Mouse (Mus musculus) spleen, adult 2 months (tissue): ENCODE results near the gene Bcor. TPM values are rescaled to one million over a fixed set of nuclear protein-coding genes. Genes with fewer than 3 reads are reported as not detected.

Experiments used
- DNase-seq, 2 experiments: peaks; one replicate each; pipeline versions ENCODE4 v3.0.0 to v3.0.0-alpha.2; 2012 to 2021; ENCODE audit warnings: low spot score in 2 of 2, low read depth in 1 of 2
- H3K27ac ChIP-seq: fragments of 200-500 bp; 2 replicates; pipeline ENCODE4 v1.5.1; 2012; ENCODE audit warnings: low read length, inconsistent platforms; ENCODE audit not compliant: insufficient read depth
- H3K27me3 ChIP-seq: fragments of 200-500 bp; 2 replicates; pipeline ENCODE4 v1.6.1; 2012; ENCODE audit warnings: mild to moderate bottlenecking, moderate library complexity, low read length, inconsistent platforms; ENCODE audit not compliant: control insufficient read depth, insufficient read depth
- H3K36me3 ChIP-seq: fragments of 200-500 bp; 2 replicates; pipeline ENCODE4 v1.6.1; 2012; ENCODE audit warnings: mild to moderate bottlenecking, low read length, inconsistent platforms; ENCODE audit not compliant: control insufficient read depth, insufficient read depth
- H3K4me1 ChIP-seq: fragments of 200-500 bp; 2 replicates; pipeline ENCODE4 v1.6.1; 2011; ENCODE audit warnings: inconsistent platforms; ENCODE audit not compliant: control insufficient read depth, insufficient read depth, insufficient read length
- H3K4me3 ChIP-seq: fragments of 200-500 bp; 2 replicates; pipeline ENCODE4 v1.5.1; 2011; ENCODE audit warnings: mild to moderate bottlenecking, inconsistent platforms; ENCODE audit not compliant: insufficient read depth, insufficient read length; ENCODE audit errors: extremely low read depth
- CTCF ChIP-seq: fragments of 200-500 bp; IDR thresholded peaks from 2 replicates; pipeline ENCODE4 v1.5.1; 2011; ENCODE audit warnings: mild to moderate bottlenecking, inconsistent platforms; ENCODE audit not compliant: insufficient read depth, insufficient read length, insufficient replicate concordance; ENCODE audit errors: extremely low read depth
- POLR2A ChIP-seq: fragments of 200-500 bp; IDR thresholded peaks from 2 replicates; pipeline ENCODE4 v1.6.1; 2011; ENCODE audit warnings: low read depth, low read length, inconsistent platforms
- WGBS: fragments of 180-500 bp; shearing (Covaris S2); methylation state at CpG from one replicate; pipeline ENCODE4 v1.1.7; 2018; 5-methylcytosine and 5-hydroxymethylcytosine counted together
- polyA plus RNA-seq: library from polyadenylated mRNA; depleted of rRNA; stranded (reverse); fragments of >200 nt; gene quantifications from 2 replicates; pipeline ENCODE4 v1.2.3, GENCODE M21; 2012

Bcor gene
- polyA plus RNA-seq, 1 experiment: 12.8 TPM

DNA sequence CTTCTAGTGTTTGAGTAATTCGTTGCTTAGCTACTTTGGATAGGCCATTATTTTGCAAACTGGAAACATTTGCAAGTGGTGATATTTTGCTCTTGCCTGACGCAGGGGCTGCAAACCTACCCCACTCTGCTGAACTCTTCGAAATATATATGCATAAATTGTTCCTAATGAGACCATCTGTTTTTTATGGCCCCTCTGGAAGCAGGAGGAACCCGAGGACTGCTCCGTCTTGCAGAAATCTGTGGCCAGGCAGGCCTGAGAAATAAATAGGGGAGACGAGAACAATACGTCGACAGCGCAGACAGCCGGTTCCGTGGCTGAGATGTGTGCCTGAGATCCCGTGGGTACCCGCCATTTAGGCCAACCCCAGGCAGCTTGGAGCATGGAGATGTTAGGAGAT lies 159.5 kb downstream of the Bcor start:
- H3K27me3 ChIP-seq: no peaks in the 10 kb centered on the region
- H3K4me1 ChIP-seq: peaks cover 17% of the 10 kb centered on the region; the same call in 1 of the 2 replicates
- no peak for DNase-seq
- H3K36me3 ChIP-seq: no peaks in the 10 kb centered on the region
- 62% methylated on average over 13 of the region's 13 CpGs for WGBS
- H3K4me3 ChIP-seq: no peak overlapping the region
- TF ChIP-seq POLR2A (no peak), CTCF (no peak)
- no peak overlapping the region for H3K27ac ChIP-seq

DNA sequence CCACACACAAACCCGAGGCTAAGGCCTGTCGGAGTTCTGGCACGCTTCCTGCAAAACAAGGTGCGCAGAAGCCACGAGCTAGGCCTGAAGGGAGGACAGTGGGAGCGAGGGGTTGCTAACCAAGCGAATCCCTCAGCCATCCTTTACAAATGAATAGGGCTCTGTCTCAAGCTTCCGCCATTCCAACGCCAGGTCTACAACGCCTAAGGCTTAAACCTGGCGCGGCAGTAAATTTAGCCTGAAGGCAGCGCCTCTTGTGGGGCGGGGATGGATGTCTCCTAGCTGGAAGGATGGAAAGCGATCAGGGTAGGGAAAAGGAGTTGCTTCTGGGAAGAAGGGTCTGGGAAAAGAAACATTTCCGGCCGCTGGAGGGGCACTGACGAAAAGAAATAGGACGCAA lies 160.2 kb downstream of the Bcor start:
- TF ChIP-seq POLR2A (no peak), CTCF (no peak)
- Histone ChIP-seq H3K27me3 (no peaks in the 10 kb centered on the region), H3K27ac (no peak overlapping the region), H3K4me3 (no peak overlapping the region), H3K4me1 (peaks cover 17% of the 10 kb centered on the region; the same call in 1 of the 2 replicates), H3K36me3 (no peaks in the 10 kb centered on the region)
- 59% methylated on average over 19 of the region's 19 CpGs for WGBS
- DNase-seq: no peak

DNA sequence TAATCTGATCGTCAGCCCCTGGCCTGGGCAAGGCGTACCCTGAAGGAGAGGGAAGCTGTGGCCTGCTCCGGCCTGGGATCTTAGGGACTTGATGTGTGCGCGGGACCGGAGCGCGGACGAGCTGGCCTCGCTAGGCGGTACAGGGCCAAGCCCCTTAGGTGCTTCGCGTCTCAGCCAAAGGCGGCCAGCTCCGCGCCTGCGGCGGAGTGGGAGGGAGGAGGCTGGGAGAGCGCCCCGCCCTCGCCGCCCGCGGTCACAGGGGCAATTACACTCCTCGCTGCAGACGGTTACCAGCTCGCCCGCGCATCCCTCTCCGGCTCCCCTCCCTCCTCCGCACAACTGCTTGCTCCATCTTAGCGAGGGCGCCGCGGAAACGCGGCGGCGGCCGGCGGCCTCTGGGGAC lies 161.2 kb downstream of the Bcor start:
- peak in 1 of 2 experiments; percentile 51 for DNase-seq
- peaks cover 11% of the 10 kb centered on the region; the same call in 1 of the 2 replicates for H3K4me1 ChIP-seq
- no peak for TF ChIP-seq CTCF
- TF ChIP-seq POLR2A: no peak
- no peaks in the 10 kb centered on the region for H3K27me3 ChIP-seq
- H3K36me3 ChIP-seq: no peaks in the 10 kb centered on the region
- no peak overlapping the region for H3K27ac ChIP-seq
- peak overlapping the region; percentile 47; the same call in 1 of the 2 replicates for H3K4me3 ChIP-seq
- 5% methylated on average over 39 of the region's 41 CpGs for WGBS

GRCm38 (mm10) chrX:11996891-11997290 lies 163.3 kb downstream of the Bcor start:
- DNase-seq: no peak
- no peaks in the 10 kb centered on the region for H3K27me3 ChIP-seq
- no peaks in the 10 kb centered on the region for H3K36me3 ChIP-seq
- no peak for TF ChIP-seq CTCF
- 89% methylated on average over 2 of the region's 2 CpGs for WGBS
- no peak overlapping the region for H3K4me3 ChIP-seq
- H3K27ac ChIP-seq: no peak overlapping the region
- peaks cover 4% of the 10 kb centered on the region; the same call in 1 of the 2 replicates for H3K4me1 ChIP-seq

DNA sequence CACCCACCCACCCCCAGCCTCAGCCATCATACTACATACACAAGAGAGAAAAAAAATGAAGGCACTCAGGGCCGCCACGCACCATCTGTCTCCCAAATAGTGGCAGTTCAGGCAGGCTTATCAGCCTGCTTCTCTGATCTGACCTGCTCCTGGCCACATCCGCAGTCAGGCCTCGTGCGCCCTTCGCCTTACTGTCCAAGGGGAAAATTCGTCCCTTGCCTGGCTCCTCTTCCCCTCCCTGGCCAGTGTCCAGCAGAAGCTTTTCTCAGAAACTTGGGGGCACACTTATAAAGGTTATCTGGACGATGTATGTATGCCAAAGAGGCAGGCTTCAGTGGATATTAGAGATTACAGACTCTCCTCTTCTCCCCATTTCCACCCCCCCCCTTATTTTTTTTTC lies 163.7 kb downstream of the Bcor start:
- Histone ChIP-seq H3K36me3 (no peaks in the 10 kb centered on the region), H3K4me1 (0 out of 2 replicates have a peak, but pooled peaks cover 2% of the 10 kb centered on the region), H3K4me3 (no peak overlapping the region), H3K27ac (no peak overlapping the region), H3K27me3 (no peaks in the 10 kb centered on the region)
- no peak for DNase-seq
- TF ChIP-seq POLR2A (no peak), CTCF (no peak)
- 76% methylated on average over 8 of the region's 8 CpGs for WGBS

DNA sequence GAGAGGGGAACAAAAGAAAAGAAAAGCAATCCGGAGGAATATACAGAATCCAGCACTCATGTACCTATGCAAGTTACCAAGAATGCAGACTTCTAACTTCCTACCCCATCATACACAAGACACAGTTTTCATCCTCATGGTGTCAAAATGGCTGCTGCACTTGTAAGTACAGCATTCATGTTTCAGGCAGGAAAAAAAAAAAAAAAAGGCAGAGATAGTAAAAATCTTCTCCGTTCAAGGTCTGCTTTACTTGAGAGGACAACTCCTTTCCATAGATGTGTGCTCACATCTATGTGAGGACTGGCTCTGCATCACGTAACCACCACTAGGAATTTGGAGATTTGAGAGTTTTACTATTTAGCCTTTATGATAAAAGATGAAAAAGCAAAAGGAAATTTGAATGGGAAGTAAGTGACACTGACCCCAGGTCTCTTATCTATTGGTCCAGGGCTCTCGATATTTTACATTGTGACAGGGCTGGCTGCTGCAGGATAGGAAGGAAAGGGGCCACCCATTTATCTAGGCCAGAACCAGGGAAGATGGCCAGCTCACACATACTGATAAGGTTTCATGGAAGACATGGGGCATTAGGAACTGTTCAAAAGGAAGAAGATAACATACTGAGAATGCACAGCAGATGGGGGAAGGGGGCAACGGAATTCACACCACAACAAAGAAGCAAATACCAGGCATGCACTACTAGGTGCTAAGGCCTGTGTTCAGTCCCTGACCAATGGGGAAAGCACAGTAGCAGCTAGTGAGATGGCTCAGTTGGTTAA lies 166.3 kb downstream of the Bcor start:
- WGBS: 79% methylated on average over 5 of the region's 5 CpGs
- TF ChIP-seq POLR2A (no peak), CTCF (no peak)
- no peaks in the 10 kb centered on the region for H3K27me3 ChIP-seq
- 0 out of 2 replicates have a peak, but pooled peaks cover 1% of the 10 kb centered on the region for H3K4me1 ChIP-seq
- no peak overlapping the region for H3K27ac ChIP-seq
- H3K36me3 ChIP-seq: no peaks in the 10 kb centered on the region
- no peak overlapping the region for H3K4me3 ChIP-seq
- no peak for DNase-seq

- no peak for DNase-seq
- TF ChIP-seq POLR2A (no peak), CTCF (no peak)
- Histone ChIP-seq H3K36me3 (no peaks in the 10 kb centered on the region), H3K4me1 (no peaks in the 10 kb centered on the region), H3K4me3 (no peak overlapping the region), H3K27ac (no peak overlapping the region), H3K27me3 (no peaks in the 10 kb centered on the region)
- WGBS: 91% methylated on average over 13 of the region's 13 CpGs
Observed at GRCm38 (mm10) chrX:11989471-11989870, 170.7 kb downstream of the Bcor start.
